Mouse (Mus musculus): ENCODE data around the gene Scarb2.

DNA sequence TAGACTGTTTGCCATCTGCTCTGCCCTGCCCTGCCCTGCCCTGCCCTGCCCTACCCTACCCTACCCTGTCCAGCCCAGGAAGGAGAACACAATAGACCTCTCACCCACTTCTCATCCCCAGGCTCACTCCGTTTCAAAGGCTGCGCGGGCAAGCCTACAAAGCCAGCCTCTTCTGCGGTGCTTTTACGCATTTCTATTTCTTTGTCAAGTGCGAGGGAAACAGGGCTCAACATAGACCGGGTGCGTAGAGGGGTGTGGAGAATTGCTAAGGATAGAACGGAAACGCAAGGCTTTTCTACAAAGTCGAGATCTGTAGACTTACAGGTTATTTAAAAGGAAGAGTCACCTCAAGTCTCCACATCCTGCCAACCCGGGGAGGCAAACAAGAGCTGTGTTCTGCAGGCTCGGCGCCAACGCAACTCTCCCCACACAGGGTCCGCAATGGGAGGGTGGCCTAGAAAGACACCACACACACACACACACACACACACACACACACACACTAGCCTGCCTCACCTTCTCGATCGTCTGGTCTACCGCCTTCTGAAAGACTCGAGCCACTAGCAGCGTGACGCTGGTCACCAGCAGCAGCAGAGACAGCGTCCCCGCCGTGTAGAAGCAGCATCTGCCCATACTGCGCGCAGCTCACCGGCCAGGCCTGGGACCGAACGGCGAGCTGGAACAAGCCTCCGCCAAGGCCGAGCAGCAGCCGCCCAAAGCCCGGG, 1.8 kb downstream of the Scarb2 start:
- TF ChIP-seq POLR2A (IDR thresholded peaks at IDR 0.05; ENCODE audit: low read depth, low read length) (peak; percentile 29; the same call in 1 of the 2 replicates), CTCF (IDR thresholded peaks at IDR 0.05; ENCODE audit: extremely low read depth, insufficient read length, insufficient replicate concordance, low read depth, low read length) (no peak)
